Mouse (Mus musculus): Measurements from ENCODE around the gene Spata31d1a.

Spata31d1a gene

DNA sequence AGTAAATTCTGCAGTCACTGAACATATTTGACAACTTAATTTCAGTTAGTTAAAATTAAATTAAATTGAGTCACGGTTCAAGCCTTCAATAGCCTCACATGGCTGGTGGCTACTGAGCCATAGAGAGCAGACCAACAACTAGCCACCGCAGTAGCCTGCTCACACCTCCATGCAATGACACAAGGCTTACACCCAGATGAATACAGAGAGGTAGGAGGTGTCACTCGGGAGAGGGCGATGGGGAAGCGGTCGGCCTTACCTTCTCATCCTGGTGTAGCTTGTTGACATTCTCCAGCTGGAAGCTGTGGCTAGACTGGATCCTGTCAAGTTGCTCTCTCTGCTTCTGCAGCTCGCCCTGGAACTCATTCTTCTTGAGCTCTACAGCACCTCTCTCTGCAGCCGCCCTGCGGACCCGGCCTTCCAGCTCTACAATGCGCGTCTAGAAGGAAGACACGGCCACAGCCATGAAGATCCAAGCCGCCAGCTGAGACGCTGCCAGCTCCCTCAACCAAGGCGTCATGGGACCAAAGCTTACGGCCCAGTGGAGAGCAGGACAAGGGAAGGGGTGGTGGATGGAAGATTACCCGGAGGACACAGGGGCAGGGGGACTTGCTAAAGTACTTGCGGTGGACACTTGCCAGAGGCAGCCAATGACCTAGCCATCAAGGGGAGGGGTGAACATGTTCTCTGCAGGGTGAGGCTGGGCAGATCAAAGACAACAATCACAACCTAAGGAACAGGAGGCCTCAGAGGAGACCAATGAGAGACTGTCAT is 46.0 kb downstream of the Spata31d1a start:
- no peak for DNase-seq

DNA sequence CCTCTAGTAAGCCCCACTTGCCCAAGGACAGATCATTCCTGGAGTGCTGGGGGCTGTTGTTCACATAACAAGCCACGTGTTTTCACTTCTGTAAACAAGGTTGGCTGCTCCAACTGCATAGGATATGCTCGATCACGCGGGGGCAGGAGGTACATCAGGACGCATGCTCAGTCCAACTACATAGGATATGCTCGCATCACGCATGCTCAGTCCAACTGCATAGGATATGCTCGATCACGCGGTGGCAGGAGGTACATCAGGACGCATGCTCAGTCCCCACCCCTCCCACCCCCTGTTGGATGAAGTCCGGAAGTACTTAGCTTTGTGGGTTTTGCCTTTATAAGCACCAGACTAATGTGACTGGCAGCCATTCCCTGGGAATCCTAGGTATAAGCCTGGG is 48.2 kb downstream of the Spata31d1a start:
- no peak for DNase-seq

DNA sequence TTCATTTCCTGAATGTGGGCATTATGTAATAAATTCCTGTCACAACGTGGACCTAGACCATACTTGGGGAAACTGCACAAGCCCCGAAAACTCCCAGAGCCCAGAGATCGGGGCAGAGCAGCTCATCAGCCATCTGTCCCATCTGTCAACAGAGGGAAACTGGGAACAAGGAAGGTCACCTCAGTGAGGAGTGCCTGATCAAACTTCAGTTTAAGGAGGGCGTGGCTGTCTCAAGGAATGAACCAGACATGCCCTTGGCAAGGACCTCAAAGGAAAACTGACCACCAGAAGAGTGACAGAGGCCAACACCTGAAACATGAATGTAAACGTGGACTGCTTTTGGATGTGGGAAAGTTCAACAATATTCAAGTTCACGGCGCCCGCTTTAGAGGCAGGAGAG is 48.7 kb downstream of the Spata31d1a start:
- no peak for DNase-seq

DNA sequence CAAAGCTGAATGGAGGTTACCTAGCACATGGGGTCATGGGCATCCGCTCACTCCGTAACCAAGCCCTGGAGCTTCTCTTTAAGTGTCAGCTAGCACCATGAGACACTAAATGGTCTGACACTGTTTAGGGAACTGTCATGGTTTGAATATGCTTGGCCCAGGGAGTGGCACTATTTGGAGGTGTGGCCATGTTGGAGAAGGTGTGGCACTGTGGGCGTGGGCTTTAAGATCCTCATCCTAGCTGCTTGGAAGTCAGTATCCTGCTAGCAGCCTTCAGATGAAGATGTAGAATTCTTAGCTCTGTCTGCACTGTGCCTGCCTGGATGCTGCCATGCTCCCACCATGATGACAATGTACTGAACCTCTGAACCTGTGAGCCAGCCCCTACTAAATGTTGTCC is 49.8 kb downstream of the Spata31d1a start:
- no peak for DNase-seq

DNA sequence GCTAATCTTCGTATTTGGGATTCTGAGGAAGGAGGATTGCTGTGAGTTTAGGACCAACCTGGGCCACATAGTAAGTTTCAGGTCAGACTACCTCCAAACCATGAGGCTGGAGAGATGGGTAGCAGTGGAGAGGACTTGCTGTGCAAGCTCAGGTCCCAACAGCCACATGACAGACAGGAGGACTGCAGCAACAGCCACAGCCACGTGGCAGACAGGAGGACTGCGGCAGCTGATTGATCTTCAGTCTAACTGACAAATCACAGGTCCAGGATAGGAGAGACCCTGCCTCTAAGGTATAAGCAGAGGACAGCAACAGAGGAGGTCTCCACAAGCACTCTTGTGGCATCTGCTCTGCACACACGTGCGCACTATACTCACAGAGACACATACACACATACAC is 52.3 kb downstream of the Spata31d1a start:
- DNase-seq: no peak

DNA sequence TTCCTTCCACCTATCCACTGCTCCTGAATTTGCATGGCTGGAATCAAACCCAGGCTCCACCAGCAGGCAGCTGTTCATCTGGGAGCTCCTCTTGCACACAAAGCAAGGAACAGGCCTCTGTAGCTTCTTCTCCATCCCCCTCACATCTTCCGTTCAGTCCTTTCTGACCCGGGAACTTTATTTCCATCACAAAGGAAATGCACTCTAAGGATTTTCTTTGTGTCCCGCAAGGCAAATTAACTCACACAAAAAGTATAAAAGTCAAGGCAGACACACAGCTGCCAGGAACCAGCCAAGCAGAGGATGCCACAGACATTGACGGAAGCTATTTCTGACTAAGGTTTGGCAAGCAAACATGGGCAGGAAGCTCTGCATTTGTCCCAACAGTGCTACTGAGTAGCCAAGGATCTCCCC is 53.1 kb downstream of the Spata31d1a start:
- DNase-seq: no peak

DNA sequence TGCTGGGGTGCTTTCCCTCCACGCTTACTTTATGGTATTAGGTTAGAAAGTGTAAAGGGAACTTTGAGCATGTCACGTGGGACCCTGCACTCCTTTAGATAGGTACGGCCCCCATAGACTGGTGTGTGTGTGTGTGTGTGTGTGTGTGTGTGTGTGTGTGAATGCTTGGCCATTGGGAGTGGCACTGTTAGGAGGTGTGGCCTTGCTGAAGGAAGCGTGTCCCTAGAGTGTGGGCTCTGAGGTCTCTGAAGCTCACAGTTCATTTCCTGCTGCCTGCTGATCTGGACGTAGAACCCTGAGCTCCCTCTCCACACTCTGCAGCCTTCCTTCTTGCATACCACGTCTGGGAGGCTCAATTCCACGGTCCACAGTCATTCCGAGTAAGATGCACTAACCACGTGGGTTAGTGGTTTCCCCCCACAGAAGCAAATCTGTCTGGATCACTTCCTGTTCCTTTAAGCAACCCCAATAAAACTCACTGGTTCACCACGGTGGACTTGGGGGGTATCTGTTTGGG is 53.8 kb downstream of the Spata31d1a start:
- DNase-seq: no peak

DNA sequence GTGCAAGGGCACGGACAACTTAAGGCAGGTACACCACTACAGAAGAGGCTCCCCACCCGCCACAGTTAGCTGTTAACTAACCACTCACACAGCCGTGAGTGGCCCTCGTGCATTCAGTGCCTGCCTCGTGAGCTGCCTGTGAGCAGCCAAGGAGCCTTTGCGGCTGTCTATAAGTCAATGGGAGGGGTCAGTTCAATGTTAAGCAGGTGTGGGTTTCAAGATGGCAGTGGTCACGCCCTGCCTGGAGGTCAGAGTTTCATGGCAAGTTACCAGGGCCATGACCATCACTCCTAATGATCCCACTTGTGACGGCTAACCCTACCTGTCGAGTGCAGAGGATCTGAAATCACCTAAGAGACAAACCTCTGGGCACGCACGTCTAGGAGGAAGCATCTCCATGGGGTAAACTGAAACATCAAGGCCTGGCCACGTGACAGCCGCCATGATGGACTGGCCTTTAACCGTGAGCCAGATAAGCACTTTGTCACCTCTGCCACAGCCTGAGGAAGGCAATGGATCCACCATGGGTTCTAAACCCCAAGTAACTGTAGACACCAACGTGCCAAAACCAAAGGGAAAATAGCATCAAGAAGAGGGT is 54.3 kb downstream of the Spata31d1a start:
- no peak for DNase-seq

DNA sequence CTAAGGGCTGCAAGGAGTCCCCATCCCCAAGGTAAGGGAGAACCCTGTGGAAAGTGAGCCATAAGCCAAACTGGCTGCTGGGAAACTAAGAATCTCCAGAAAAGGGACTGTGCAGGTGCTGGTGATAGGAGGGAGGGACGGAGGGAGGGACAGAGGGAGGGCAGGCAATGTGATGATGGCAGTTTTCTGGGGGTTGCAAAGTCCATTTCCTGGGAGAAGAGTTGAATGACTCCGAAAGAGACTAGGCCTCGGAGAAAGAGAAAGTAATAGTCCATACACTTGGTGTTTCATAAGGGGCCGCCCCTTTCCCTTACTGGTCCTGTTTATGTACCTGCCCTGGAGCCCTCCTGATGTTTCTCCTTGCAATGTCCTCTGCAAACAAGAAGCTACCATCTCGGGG is 55.7 kb downstream of the Spata31d1a start:
- DNase-seq: no peak

DNA sequence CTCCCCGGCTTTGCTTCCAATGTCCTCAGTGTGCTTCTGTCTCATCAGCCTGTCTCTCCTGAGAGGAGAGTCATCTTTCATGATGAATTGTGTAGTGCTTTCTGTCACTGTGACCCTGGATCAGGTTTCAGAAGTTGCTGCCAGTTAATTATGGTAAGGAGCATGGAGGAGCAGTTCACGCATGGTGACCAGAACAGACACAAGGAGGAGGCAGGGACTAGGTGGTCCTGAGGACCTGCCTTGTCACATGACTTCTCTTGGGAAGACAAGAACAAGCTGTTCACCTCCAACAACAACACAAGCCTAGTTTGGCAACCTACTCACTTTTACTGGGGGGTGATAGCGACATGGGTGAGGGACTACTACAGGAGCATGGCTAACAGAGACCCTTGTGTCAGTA is 57.0 kb downstream of the Spata31d1a start:
- DNase-seq: no peak

DNA sequence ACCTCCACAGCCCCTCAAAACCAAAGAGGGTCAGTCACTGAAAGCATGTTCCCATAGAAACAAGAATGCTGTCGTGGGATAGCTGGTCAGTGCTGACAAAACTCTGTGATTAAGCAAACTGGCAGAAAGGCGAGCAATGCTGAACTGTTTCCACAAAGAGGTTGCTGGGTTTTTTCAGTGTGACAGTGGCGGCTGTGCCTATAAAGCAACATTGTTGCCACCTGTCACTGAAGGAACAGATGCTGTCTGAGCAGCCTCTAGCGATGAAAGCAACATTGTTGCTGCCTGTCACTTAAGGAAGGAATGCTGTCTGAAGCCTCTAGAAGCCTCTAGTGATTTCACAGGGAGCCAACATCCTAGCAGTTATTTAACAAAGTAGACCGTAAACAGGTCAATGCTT is 57.5 kb downstream of the Spata31d1a start:
- DNase-seq: no peak

Measured in cerebellum, adult 9-10 months (tissue).